Mouse (Mus musculus): ENCODE data around the gene Ppp1r12a. TPM values are rescaled to one million over a fixed set of nuclear protein-coding genes. Genes with fewer than 3 reads are reported as not detected.

The Ppp1r12a gene
- polyA plus RNA-seq, 1 experiment from 2014 or later = 108 TPM

- no peaks in the 10 kb centered on the region for H3K27me3 ChIP-seq (ENCODE audit: insufficient read depth, low read length)
- no peak overlapping the region for H3K4me3 ChIP-seq (ENCODE audit: low read depth, low read length)
- WGBS = 77% methylated on average over 11 of the region's 11 CpGs
- H3K27ac ChIP-seq (ENCODE audit: low read depth) = no peak overlapping the region
- no peak for TF ChIP-seq CTCF (IDR thresholded peaks at IDR 0.05; ENCODE audit: low read depth)
- H3K4me1 ChIP-seq (ENCODE audit: insufficient read depth) = no peaks in the 10 kb centered on the region
- DNase-seq (no peak), ATAC-seq (ENCODE audit: insufficient read depth) (no peak)
- H3K4me2 ChIP-seq = no peak overlapping the region
- peaks cover 6% of the 10 kb centered on the region for H3K36me3 ChIP-seq (ENCODE audit: insufficient read depth)
- no peaks in the 10 kb centered on the region for H3K9me3 ChIP-seq (ENCODE audit: low read depth, low read length)
- no peak overlapping the region for H3K9ac ChIP-seq
Observed at GRCm38 (mm10) chr10:108286658-108287437, 124.9 kb downstream of the Ppp1r12a start.

- Histone ChIP-seq H3K4me3 (ENCODE audit: low read depth, low read length) (no peak overlapping the region), H3K9me3 (ENCODE audit: low read depth, low read length) (no peaks in the 10 kb centered on the region), H3K27me3 (ENCODE audit: insufficient read depth, low read length) (no peaks in the 10 kb centered on the region), H3K36me3 (ENCODE audit: insufficient read depth) (0 out of 2 replicates have a peak, but pooled peaks cover under 1% of the 10 kb centered on the region), H3K4me1 (ENCODE audit: insufficient read depth) (no peaks in the 10 kb centered on the region), H3K27ac (ENCODE audit: low read depth) (no peak overlapping the region), H3K9ac (no peak overlapping the region), H3K4me2 (no peak overlapping the region)
- ATAC-seq (ENCODE audit: insufficient read depth) (no peak), DNase-seq (no peak)
- WGBS = 63% methylated on average over 4 of the region's 4 CpGs
- no peak for TF ChIP-seq CTCF (IDR thresholded peaks at IDR 0.05; ENCODE audit: low read depth)
Observed at GRCm38 (mm10) chr10:108287438-108287801, 125.4 kb downstream of the Ppp1r12a start.

DNA sequence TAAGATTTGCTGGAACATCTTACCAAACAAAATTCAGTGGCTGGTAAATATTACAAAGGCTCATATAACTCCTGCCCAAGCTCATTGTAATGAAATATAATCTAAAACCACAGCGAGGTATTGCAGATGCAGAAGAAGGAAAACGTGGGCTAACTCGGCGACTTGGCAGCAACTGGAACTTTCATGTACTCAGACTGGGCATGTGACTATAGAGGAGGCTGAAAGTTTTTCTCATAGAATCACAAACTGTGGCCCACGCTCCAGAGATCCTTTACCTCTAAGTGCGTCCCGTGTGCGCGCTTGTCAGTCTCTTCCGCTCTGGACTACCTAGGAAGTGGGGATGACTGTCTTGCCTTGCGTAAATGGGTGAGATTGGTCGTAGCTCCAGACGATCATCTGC, 128.1 kb downstream of the Ppp1r12a start:
- Histone ChIP-seq H3K36me3 (ENCODE audit: insufficient read depth) (no peaks in the 10 kb centered on the region), H3K27ac (ENCODE audit: low read depth) (no peak overlapping the region), H3K4me1 (ENCODE audit: insufficient read depth) (no peaks in the 10 kb centered on the region), H3K4me3 (ENCODE audit: low read depth, low read length) (no peak overlapping the region), H3K9ac (no peak overlapping the region), H3K27me3 (ENCODE audit: insufficient read depth, low read length) (no peaks in the 10 kb centered on the region), H3K4me2 (no peak overlapping the region), H3K9me3 (ENCODE audit: low read depth, low read length) (no peaks in the 10 kb centered on the region)
- ATAC-seq (ENCODE audit: insufficient read depth) (no peak), DNase-seq (no peak)
- no peak for TF ChIP-seq CTCF (IDR thresholded peaks at IDR 0.05; ENCODE audit: low read depth)
- 93% methylated on average over 13 of the region's 13 CpGs for WGBS

DNA sequence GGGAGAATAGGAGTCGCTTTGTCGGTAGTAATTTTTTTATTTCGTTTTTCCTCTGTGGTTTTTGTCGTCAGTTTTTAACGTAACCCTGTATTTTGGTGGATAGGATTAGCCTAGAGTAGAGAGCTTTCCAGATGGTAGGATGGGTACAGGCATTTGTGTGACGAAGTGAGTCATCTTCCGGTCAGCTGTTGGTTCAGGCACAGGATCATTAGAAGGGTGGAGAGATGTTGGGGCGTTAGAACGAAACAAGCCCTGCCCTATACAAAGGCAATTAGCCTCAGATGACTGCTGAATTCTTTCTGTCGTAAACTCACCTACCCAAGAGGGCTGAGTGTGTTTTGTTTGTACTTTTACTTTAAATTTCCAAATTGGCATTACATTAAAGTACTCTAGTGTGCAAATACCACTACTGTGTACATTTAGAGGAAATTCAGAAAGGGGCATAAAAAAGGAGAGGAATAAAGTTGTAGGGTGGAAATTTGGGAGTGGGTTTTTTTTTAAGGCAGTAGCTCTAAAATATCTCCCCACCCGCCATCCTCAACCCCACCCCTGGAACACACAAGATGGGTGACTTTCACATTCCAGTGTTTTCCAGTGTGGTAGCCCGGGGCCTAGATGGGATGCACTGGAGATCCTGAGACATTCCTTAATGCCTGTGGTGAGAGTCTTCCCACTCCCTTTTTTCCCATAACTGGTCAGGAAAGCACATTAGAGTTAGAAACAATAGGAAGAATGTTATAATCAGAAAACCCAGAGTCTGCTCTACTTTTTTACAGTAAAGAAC, 129.9 kb downstream of the Ppp1r12a start:
- no peak overlapping the region for H3K27ac ChIP-seq (ENCODE audit: low read depth)
- ATAC-seq (ENCODE audit: insufficient read depth) = no peak
- no peak overlapping the region for H3K4me3 ChIP-seq (ENCODE audit: low read depth, low read length)
- TF ChIP-seq CTCF (IDR thresholded peaks at IDR 0.05; ENCODE audit: low read depth) = no peak
- no peaks in the 10 kb centered on the region for H3K4me1 ChIP-seq (ENCODE audit: insufficient read depth)
- no peaks in the 10 kb centered on the region for H3K36me3 ChIP-seq (ENCODE audit: insufficient read depth)
- DNase-seq = no peak
- WGBS = 79% methylated on average over 12 of the region's 12 CpGs
- no peaks in the 10 kb centered on the region for H3K9me3 ChIP-seq (ENCODE audit: low read depth, low read length)
- no peaks in the 10 kb centered on the region for H3K27me3 ChIP-seq (ENCODE audit: insufficient read depth, low read length)
- no peak overlapping the region for H3K9ac ChIP-seq
- no peak overlapping the region for H3K4me2 ChIP-seq

DNA sequence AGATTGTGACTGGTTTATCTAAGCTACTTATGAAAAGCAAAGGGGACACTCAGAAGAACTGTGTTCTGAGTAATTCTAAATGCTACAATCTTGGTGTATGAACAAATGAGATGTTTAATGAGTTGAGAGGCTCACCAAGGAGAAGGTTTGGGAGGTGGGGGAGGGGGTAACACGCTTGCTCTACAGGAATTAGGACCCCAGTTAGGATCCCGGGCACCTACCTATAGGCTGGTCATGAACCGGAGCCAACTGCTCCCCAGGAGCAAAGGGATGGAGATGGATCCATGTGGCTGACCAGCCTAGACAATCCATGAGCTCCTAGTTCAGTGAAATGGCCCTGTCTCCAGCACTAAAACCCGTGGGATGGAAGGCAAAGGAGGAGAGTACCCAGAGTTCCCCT, 130.7 kb downstream of the Ppp1r12a start:
- no peaks in the 10 kb centered on the region for H3K9me3 ChIP-seq (ENCODE audit: low read depth, low read length)
- DNase-seq (no peak), ATAC-seq (ENCODE audit: insufficient read depth) (no peak)
- no peaks in the 10 kb centered on the region for H3K4me1 ChIP-seq (ENCODE audit: insufficient read depth)
- H3K27ac ChIP-seq (ENCODE audit: low read depth) = no peak overlapping the region
- H3K9ac ChIP-seq = no peak overlapping the region
- WGBS = 82% methylated on average over 4 of the region's 4 CpGs
- H3K36me3 ChIP-seq (ENCODE audit: insufficient read depth) = no peaks in the 10 kb centered on the region
- no peak for TF ChIP-seq CTCF (IDR thresholded peaks at IDR 0.05; ENCODE audit: low read depth)
- no peak overlapping the region for H3K4me3 ChIP-seq (ENCODE audit: low read depth, low read length)
- H3K27me3 ChIP-seq (ENCODE audit: insufficient read depth, low read length) = no peaks in the 10 kb centered on the region
- H3K4me2 ChIP-seq = no peak overlapping the region

- Histone ChIP-seq H3K4me1 (ENCODE audit: insufficient read depth) (no peaks in the 10 kb centered on the region), H3K27ac (ENCODE audit: low read depth) (no peak overlapping the region), H3K9me3 (ENCODE audit: low read depth, low read length) (no peaks in the 10 kb centered on the region), H3K36me3 (ENCODE audit: insufficient read depth) (no peaks in the 10 kb centered on the region), H3K9ac (no peak overlapping the region), H3K4me2 (no peak overlapping the region), H3K4me3 (ENCODE audit: low read depth, low read length) (no peak overlapping the region), H3K27me3 (ENCODE audit: insufficient read depth, low read length) (no peaks in the 10 kb centered on the region)
- WGBS = 83% methylated on average over 16 of the region's 16 CpGs
- no peak for ATAC-seq (ENCODE audit: insufficient read depth)
- no peak for DNase-seq
- TF ChIP-seq CTCF (IDR thresholded peaks at IDR 0.05; ENCODE audit: low read depth) = no peak
Observed at GRCm38 (mm10) chr10:108293620-108294195, 131.7 kb downstream of the Ppp1r12a start.

DNA sequence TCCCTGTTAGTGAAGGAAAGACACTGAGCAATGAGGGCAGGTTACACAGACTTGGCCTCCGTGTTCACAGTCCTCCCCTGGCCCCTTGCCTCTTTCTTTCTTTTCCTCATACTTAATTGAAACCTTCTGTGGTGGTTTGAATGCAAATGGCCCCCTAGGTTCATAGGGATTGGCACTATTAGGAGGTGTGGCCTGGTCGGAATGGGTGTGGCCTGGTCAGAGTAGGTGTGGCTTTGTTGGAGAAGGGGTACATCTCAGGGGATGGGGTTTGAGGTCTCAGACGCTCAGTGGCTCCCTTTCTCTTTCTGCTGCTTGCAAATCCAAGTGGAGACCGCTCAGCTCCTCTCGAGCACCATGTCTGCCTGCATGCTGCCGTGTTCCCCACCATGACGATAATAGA, 132.8 kb downstream of the Ppp1r12a start:
- Histone ChIP-seq H3K27ac (ENCODE audit: low read depth) (no peak overlapping the region), H3K9me3 (ENCODE audit: low read depth, low read length) (no peaks in the 10 kb centered on the region), H3K36me3 (ENCODE audit: insufficient read depth) (no peaks in the 10 kb centered on the region), H3K9ac (no peak overlapping the region), H3K4me1 (ENCODE audit: insufficient read depth) (no peaks in the 10 kb centered on the region), H3K4me3 (ENCODE audit: low read depth, low read length) (no peak overlapping the region), H3K4me2 (no peak overlapping the region), H3K27me3 (ENCODE audit: insufficient read depth, low read length) (no peaks in the 10 kb centered on the region)
- no peak for ATAC-seq (ENCODE audit: insufficient read depth)
- TF ChIP-seq CTCF (IDR thresholded peaks at IDR 0.05; ENCODE audit: low read depth) = no peak
- 83% methylated on average over 7 of the region's 7 CpGs for WGBS
- DNase-seq = no peak

Measured in lung, embryonic 14.5 days (tissue).